Mouse (Mus musculus): ENCODE results near the gene Pea15a.
"Not testable (repeated sequence)": the region's sequence is repeated elsewhere in the genome, so short reads cannot be mapped to it uniquely, and the experiment has no call there.

Gene Pea15a

GRCm38 (mm10) chr1:172206141-172206917, at the start of gene Pea15a:
Pea15a (minus strand) TSS chr1:172206804.
- DNase-seq (ENCODE audit: low spot score): peak; percentile 87

GRCm38 (mm10) chr1:172247679-172248078, 41.1 kb upstream of the Pea15a start:
- DNase-seq (ENCODE audit: low spot score): peak; percentile 10

- no peak for DNase-seq (ENCODE audit: low spot score)
Observed at GRCm38 (mm10) chr1:172247216-172247615, 40.6 kb upstream of the Pea15a start.

- DNase-seq (ENCODE audit: low spot score): not testable (repeated sequence)
Observed at GRCm38 (mm10) chr1:172244645-172245044, 38.0 kb upstream of the Pea15a start.

- DNase-seq (ENCODE audit: low spot score): peak; percentile 34
Observed at GRCm38 (mm10) chr1:172243547-172244205, 37.1 kb upstream of the Pea15a start.

GRCm38 (mm10) chr1:172242401-172242800, 35.8 kb upstream of the Pea15a start:
- DNase-seq (ENCODE audit: low spot score): no peak

GRCm38 (mm10) chr1:172240945-172241708, 34.5 kb upstream of the Pea15a start:
- DNase-seq (ENCODE audit: low spot score): no peak

GRCm38 (mm10) chr1:172229215-172229614, 22.6 kb upstream of the Pea15a start:
- no peak for DNase-seq (ENCODE audit: low spot score)

- no peak for DNase-seq (ENCODE audit: low spot score)
Observed at GRCm38 (mm10) chr1:172228209-172228608, 21.6 kb upstream of the Pea15a start.

- no peak for DNase-seq (ENCODE audit: low spot score)
Observed at GRCm38 (mm10) chr1:172221297-172222063, 14.9 kb upstream of the Pea15a start.

GRCm38 (mm10) chr1:172220414-172220813, 13.8 kb upstream of the Pea15a start:
- DNase-seq (ENCODE audit: low spot score): peak; percentile 60

GRCm38 (mm10) chr1:172219451-172220406, 13.1 kb upstream of the Pea15a start, which contains the start of gene Casq1:
Casq1 (minus strand) TSS chr1:172219868.
- DNase-seq (ENCODE audit: low spot score): no peak

GRCm38 (mm10) chr1:172218164-172218910, 11.7 kb upstream of the Pea15a start:
- no peak for DNase-seq (ENCODE audit: low spot score)

GRCm38 (mm10) chr1:172217148-172217547, 10.5 kb upstream of the Pea15a start:
- peak; percentile 91 for DNase-seq (ENCODE audit: low spot score)

- no peak for DNase-seq (ENCODE audit: low spot score)
Observed at GRCm38 (mm10) chr1:172214748-172215147, 8.1 kb upstream of the Pea15a start.

- no peak for DNase-seq (ENCODE audit: low spot score)
Observed at GRCm38 (mm10) chr1:172213771-172214170, 7.2 kb upstream of the Pea15a start.

GRCm38 (mm10) chr1:172212776-172213175, 6.2 kb upstream of the Pea15a start:
- no peak for DNase-seq (ENCODE audit: low spot score)

GRCm38 (mm10) chr1:172207111-172207584, 544 bp upstream of the Pea15a start:
- no peak for DNase-seq (ENCODE audit: low spot score)

- no peak for DNase-seq (ENCODE audit: low spot score)
Observed at GRCm38 (mm10) chr1:172205741-172206087, 890 bp downstream of the Pea15a start.

Measured in urinary bladder, postnatal 14 days (tissue).